Comparison of ENCODE assay signal across 9 mouse cellular contexts in the genomic region with DNA sequence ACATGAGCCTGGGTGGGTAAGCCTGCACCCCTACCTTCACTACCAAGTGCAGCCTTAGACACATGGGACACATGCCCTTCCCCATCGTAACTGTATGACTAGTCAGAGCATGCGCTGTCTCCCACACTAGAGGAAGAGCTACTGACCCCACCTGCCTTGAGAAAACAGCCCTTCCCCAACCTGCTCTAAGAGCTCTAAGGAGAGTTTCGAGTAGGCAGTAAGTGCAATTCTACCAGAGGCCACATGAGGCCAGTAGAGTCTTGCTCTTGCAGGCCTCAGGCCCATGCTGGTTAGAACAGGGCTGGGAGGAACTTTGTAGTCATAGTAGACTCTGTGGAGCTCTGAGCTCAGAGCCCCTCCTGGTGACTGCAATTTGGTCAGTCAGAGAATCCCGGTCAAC. TPM values are rescaled to one million over a fixed set of nuclear protein-coding genes. Genes with fewer than 3 reads are reported as not detected.
DNase-seq lines count a peak whose midpoint lies in the region; ATAC-seq lines count a peak whose summit lies in the region.
"Had no signal": no experiment of that assay in that cellular context is flagged by ENCODE, and none has a peak within 500 bp of the region (broad histone marks: within the 10 kb centered on the region; RNA-seq: fewer than 3 reads in every experiment).

No protein-coding gene starts in this region.

- H3K27me3 ChIP-seq in limb, embryonic 11.5 days (ENCODE audit: control insufficient read depth, insufficient read depth, low read length): no peaks in the 10 kb centered on the region
- H3K27me3 ChIP-seq in midbrain, embryonic 12.5 days: 0 out of 2 replicates have a peak, but pooled peaks cover 3% of the 10 kb centered on the region

- no peak overlapping the region for H3K4me3 ChIP-seq in limb, embryonic 11.5 days (ENCODE audit: low read depth, low read length)
- H3K4me3 ChIP-seq in midbrain, embryonic 12.5 days: no peak overlapping the region
- H3K4me3 ChIP-seq: myocyte had no signal

- H3K9me3 ChIP-seq in limb, embryonic 11.5 days (ENCODE audit: control insufficient read depth, low read length): no peaks in the 10 kb centered on the region
- no peaks in the 10 kb centered on the region for H3K9me3 ChIP-seq in midbrain, embryonic 12.5 days

- DNase-seq in gastrocnemius, adult 18-20 months (ENCODE audit: low spot score): peak; percentile 62
- no peak for DNase-seq in gastrocnemius, postnatal 25 days
- peak; percentile 49 to 75 for DNase-seq in cerebellum, postnatal 25 days
- DNase-seq in kidney, adult 11 months: peak; percentile 49
- DNase-seq in limb, embryonic 11.5 days (ENCODE audit: low spot score): peak; percentile 62
- DNase-seq in spleen, postnatal 14 days (ENCODE audit: low spot score in 2 of 2): peak; percentile 47 to 72

- no peak overlapping the region for H3K9ac ChIP-seq in limb, embryonic 11.5 days (ENCODE audit: low read length)
- no peak overlapping the region for H3K9ac ChIP-seq in midbrain, embryonic 12.5 days (replicated peaks)

- H3K4me2 ChIP-seq in limb, embryonic 11.5 days (ENCODE audit: low read depth, severe bottlenecking): no peak overlapping the region
- no peak overlapping the region for H3K4me2 ChIP-seq in midbrain, embryonic 12.5 days (replicated peaks)

- 38% methylated on average over 4 of the region's 4 CpGs for WGBS in limb, embryonic 11.5 days
- 41% methylated on average over 4 of the region's 4 CpGs for WGBS in midbrain, embryonic 12.5 days

- no peaks in the 10 kb centered on the region for H3K4me1 ChIP-seq in limb, embryonic 11.5 days (ENCODE audit: control insufficient read depth, insufficient read depth, low read length)
- no peaks in the 10 kb centered on the region for H3K4me1 ChIP-seq in midbrain, embryonic 12.5 days

- H3K36me3 ChIP-seq in limb, embryonic 11.5 days (ENCODE audit: control insufficient read depth, insufficient read depth, low read length): no peaks in the 10 kb centered on the region
- no peaks in the 10 kb centered on the region for H3K36me3 ChIP-seq in midbrain, embryonic 12.5 days

- no peak overlapping the region for H3K27ac ChIP-seq in limb, embryonic 11.5 days (replicated peaks; ENCODE audit: low read depth, low read length)
- no peak overlapping the region for H3K27ac ChIP-seq in midbrain, embryonic 12.5 days (replicated peaks)

- peak; percentile 38 for ATAC-seq in granulocyte monocyte progenitor cell, adult 5-6 weeks (replicated peaks; ENCODE audit: poor library complexity, severe bottlenecking)
- ATAC-seq in limb, embryonic 11.5 days (ENCODE audit: insufficient number of reproducible peaks, low FRiP score, low TSS enrichment, low read depth): 0 out of 2 replicates have a peak, but pooled peaks have one; percentile 27
- peak; percentile 17 for ATAC-seq in midbrain, embryonic 12.5 days (ENCODE audit: low FRiP score, low read depth)

RNA-seq across cellular contexts. Expression of gene Tmem121, which starts 34.7 kb away (rescaled TPM):
- total RNA-seq in gastrocnemius, adult 18-20 months (2021): under 1 TPM in 1 of 2 experiments, not detected in 1; 0.14 TPM
- total RNA-seq in gastrocnemius, postnatal 25 days (2021): under 1 TPM; 0.33 to 0.46 TPM
- 0.17 TPM in 1 of 2 replicates, not detected in the other for total RNA-seq in granulocyte monocyte progenitor cell, adult 5-6 weeks (2014; fragmentation: Nextera tagmentation)
- not detected in 2 replicates for total RNA-seq in granulocyte monocyte progenitor cell, adult 5-6 weeks (2017)
- 8.0 and 12.0 TPM in 2 replicates for polyA plus RNA-seq in limb, embryonic 11.5 days (2014; fragmentation: Nextera tagmentation; extraction: Ambion mirVana)
- 25.1 and 25.3 TPM in 2 replicates for polyA plus RNA-seq in midbrain, embryonic 12.5 days (2016; fragmentation: Nextera tagmentation; extraction: Ambion mirVana)
